Mouse (Mus musculus) lung, embryonic 16.5 days (tissue): ENCODE data around the gene Upk1a. TPM values are rescaled to one million over a fixed set of nuclear protein-coding genes. Genes with fewer than 3 reads are reported as not detected.

ENCODE experiments used
- ATAC-seq: fragments of 200-750 bp; cut with Nextera tagmentation; 2 replicates; pipeline ENCODE4 v1.8.0; 2017; ENCODE audit warnings: low read depth, mild to moderate bottlenecking, moderate library complexity
- H3K27ac ChIP-seq: fragments of 300-500 bp; sonication (generic); 2 replicates; pipeline ENCODE4 v1.5.1; 2014; ENCODE audit warnings: mild to moderate bottlenecking, control low read depth, low read length
- H3K27me3 ChIP-seq: fragments of 300-500 bp; sonication (generic); 2 replicates; pipeline ENCODE4 v1.6.1; 2014; ENCODE audit warnings: low read depth, low read length, mixed read lengths; ENCODE audit not compliant: control insufficient read depth, insufficient read depth
- H3K36me3 ChIP-seq: fragments of 300-500 bp; sonication (generic); 2 replicates; pipeline ENCODE4 v1.6.1; 2014; ENCODE audit warnings: low read length; ENCODE audit not compliant: control insufficient read depth, insufficient read depth
- H3K4me1 ChIP-seq: fragments of 300-500 bp; sonication (generic); replicated peaks from 2 replicates; pipeline ENCODE4 v1.6.1; 2014; ENCODE audit warnings: low read length, mixed read lengths; ENCODE audit not compliant: control insufficient read depth, insufficient read depth
- H3K4me2 ChIP-seq: fragments of 300-500 bp; sonication (generic); 2 replicates; pipeline ENCODE4 v1.6.1; 2014; ENCODE audit warnings: low read depth, low read length, control low read depth
- H3K4me3 ChIP-seq: fragments of 300-500 bp; sonication (generic); 2 replicates; pipeline ENCODE4 v1.5.1; 2014; ENCODE audit warnings: mild to moderate bottlenecking, low read length, control low read depth
- H3K9ac ChIP-seq: fragments of 300-500 bp; sonication (generic); 2 replicates; pipeline ENCODE4 v1.6.1; 2014; ENCODE audit warnings: low read length, control low read depth
- H3K9me3 ChIP-seq: fragments of 300-500 bp; sonication (generic); 2 replicates; pipeline ENCODE4 v1.6.1; 2016; ENCODE audit warnings: low read length; ENCODE audit not compliant: control insufficient read depth
- WGBS: fragments of 180-500 bp; shearing (Covaris S2); extraction: QIAGEN DNeasy Blood & Tissue Kit; methylation state at CpG from one replicate; pipeline ENCODE4 v1.1.7; 2014; 5-methylcytosine and 5-hydroxymethylcytosine counted together
- polyA plus RNA-seq: library from polyadenylated mRNA; unstranded; fragments of >200 nt; fragmentation: Nextera tagmentation; extraction: Ambion mirVana; gene quantifications from 2 replicates; pipeline ENCODE4 v1.2.1, GENCODE M21; 2015

Gene Upk1a
- polyA plus RNA-seq, 1 experiment from 2014 or later: 1.8 TPM

DNA sequence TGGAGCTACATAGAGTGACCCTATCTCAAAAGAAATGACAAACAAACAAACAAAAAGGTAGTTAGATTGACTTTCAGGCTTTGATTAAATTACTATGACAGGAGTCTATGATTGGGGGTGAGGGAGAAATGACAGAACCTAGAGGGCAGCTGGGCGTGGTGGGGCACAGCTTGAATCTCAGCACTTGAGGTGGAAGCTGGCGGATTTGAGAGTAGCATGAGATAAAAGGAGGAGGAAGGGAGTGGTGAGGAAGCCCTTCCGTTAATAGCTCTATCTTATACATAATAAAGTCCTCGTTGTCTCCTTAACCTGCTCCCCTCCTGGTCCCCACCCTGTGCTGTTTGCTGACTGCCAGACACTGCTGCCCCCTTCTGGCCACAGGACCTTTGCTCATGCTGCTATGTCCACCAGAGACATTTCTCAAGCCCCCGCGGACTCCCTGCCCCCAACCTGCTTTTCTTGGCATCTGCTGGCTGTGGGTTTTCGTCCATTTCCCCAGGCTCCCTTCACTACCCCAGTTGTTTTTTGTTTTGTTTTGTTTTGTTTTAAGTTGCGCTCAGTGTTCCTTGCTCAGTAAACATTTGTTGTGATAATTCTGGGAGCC lies 4.8 kb downstream of the Upk1a start:
- Histone ChIP-seq H3K4me1 (peaks cover 3% of the 10 kb centered on the region), H3K9me3 (no peaks in the 10 kb centered on the region), H3K4me2 (no peak overlapping the region), H3K27ac (no peak overlapping the region), H3K9ac (peak overlapping the region; percentile 5; the same call in 1 of the 2 replicates), H3K36me3 (no peaks in the 10 kb centered on the region), H3K27me3 (no peaks in the 10 kb centered on the region), H3K4me3 (no peak overlapping the region)
- ATAC-seq: peak; percentile 75; the same call in 1 of the 2 replicates
- 25% methylated on average over 8 of the region's 8 CpGs for WGBS

DNA sequence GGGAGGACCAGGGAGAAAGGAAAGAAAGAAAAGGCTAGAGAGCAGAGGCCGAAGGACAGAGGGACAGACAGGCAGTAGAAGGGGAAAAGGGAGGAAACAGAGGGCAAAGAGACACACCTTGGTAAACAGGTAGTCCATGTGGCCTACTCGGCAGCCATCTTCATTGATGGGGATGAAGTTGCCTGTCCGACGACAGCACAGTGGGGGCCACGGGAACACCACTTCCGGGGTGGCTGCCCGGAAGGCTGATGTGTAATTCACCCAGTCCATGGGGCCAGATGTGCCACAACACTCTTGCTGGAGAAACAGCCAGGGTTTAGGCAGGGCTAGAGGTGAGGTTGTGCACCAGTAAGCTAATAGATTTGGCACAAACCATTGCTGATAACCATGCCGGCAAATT lies 7.7 kb downstream of the Upk1a start:
- no peaks in the 10 kb centered on the region for H3K9me3 ChIP-seq
- no peaks in the 10 kb centered on the region for H3K36me3 ChIP-seq
- peaks cover 3% of the 10 kb centered on the region for H3K4me1 ChIP-seq
- H3K4me2 ChIP-seq: no peak overlapping the region
- H3K27ac ChIP-seq: no peak overlapping the region
- H3K27me3 ChIP-seq: no peaks in the 10 kb centered on the region
- H3K9ac ChIP-seq: no peak overlapping the region
- H3K4me3 ChIP-seq: no peak overlapping the region
- no peak for ATAC-seq
- 80% methylated on average over 8 of the region's 8 CpGs for WGBS

DNA sequence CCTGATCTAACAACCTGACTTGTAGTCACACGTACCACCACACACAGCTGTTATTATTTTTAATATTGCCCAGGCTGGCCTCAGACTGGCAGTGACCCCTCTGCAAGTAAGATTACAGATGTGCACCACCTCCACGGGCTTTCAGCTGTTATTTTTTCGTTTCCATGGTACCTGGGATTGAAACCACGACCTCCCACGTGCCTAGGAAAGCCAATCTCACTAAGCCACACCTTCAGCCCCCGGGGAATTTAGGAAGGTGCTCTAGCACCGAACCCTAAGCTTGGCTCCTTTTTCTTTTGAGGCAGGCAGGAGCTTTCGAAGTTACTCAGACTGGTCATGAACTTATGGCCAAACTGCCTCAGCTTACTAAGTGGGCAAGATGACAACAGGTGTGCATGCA lies 8.2 kb downstream of the Upk1a start:
- Histone ChIP-seq H3K27me3 (no peaks in the 10 kb centered on the region), H3K36me3 (no peaks in the 10 kb centered on the region), H3K4me1 (peaks cover 3% of the 10 kb centered on the region), H3K27ac (0 out of 2 replicates have a peak overlapping the region, but pooled peaks have one; percentile 17), H3K9me3 (no peaks in the 10 kb centered on the region), H3K4me2 (no peak overlapping the region), H3K9ac (no peak overlapping the region), H3K4me3 (no peak overlapping the region)
- 52% methylated on average over 8 of the region's 8 CpGs for WGBS
- no peak for ATAC-seq

DNA sequence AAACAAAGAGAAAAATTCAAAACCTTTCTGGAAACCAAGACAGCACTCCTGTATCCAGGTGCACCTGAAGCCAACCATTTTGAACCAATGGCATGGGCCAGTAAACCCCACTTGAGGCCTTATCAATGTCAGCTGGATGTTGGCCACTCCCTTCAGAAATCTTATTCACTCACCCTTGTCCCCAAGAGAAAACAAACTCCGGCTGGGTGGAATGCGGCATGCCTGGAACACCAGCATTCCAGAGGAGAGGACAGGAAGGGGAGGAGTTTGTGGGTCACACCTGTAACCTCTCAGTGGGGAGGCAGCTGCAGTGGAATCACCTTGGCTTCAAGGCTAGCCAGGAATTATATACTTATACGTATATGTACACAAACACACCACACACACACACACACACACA lies 10.1 kb downstream of the Upk1a start:
- Histone ChIP-seq H3K27ac (peak overlapping the region; percentile 93), H3K9me3 (no peaks in the 10 kb centered on the region), H3K4me3 (no peak overlapping the region), H3K36me3 (no peaks in the 10 kb centered on the region), H3K9ac (no peak overlapping the region), H3K4me2 (no peak overlapping the region), H3K4me1 (peaks cover 7% of the 10 kb centered on the region), H3K27me3 (no peaks in the 10 kb centered on the region)
- WGBS: 13% methylated on average over 3 of the region's 3 CpGs
- ATAC-seq: peak; percentile 77

DNA sequence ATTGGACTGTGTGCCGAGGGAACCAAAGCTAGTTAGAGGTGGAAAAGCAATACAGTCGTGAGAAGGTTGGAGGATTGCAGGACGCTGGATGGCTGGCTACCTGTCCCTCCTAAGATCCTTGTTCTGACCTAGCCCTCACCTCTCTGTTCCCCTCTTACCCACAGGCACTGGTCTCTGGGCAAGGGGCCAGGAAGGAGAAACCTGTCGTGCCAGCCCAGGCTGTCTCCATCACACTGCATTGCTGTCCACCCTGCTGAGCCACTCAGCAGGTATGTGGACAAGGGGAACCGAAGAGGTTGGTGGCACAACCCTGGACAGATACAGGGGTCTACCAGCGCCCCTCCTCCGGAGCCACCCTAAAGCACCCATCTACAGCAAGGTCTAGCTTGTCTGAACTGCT lies 12.0 kb downstream of the Upk1a start:
- WGBS: 49% methylated on average over 7 of the region's 7 CpGs

DNA sequence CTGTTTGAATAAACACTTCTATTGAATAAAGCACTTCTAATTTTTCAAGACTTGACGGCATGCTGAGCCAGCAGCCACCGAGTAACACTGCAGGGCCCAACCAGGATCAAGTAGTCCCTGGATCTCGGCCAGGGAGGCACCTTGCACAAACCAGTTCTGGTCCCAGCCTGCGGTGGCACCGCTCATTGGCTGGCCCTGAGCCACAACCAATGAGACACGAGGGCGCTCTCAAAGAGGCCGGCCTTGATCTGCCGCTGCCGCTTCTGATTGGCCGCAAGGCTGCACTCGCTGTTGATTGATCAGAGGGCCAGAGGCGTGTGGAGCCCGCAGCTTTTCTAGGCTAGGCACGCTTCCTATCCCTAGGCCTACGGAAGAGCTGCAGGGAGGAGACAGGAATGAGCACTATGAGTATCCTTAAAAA lies 12.7 kb downstream of the Upk1a start:
- under 1% methylated on average over 16 of the region's 16 CpGs for WGBS
- Histone ChIP-seq H3K9ac (no peak overlapping the region), H3K9me3 (no peaks in the 10 kb centered on the region), H3K36me3 (no peaks in the 10 kb centered on the region), H3K27ac (peak overlapping the region; percentile 96), H3K4me3 (no peak overlapping the region), H3K27me3 (no peaks in the 10 kb centered on the region), H3K4me1 (peaks cover 9% of the 10 kb centered on the region), H3K4me2 (peak overlapping the region; percentile 4)
- peak; percentile 90 for ATAC-seq

More for the DNA sequence above, 12.0 kb downstream of the Upk1a start:
- Histone ChIP-seq H3K4me2 (peak overlapping the region; percentile 4; the same call in 1 of the 2 replicates), H3K9ac (peak overlapping the region; percentile 21), H3K4me3 (no peak overlapping the region), H3K36me3 (no peaks in the 10 kb centered on the region), H3K27me3 (no peaks in the 10 kb centered on the region), H3K9me3 (no peaks in the 10 kb centered on the region), H3K4me1 (peaks cover 7% of the 10 kb centered on the region), H3K27ac (peak overlapping the region; percentile 93)
- ATAC-seq: peak; percentile 68

DNA sequence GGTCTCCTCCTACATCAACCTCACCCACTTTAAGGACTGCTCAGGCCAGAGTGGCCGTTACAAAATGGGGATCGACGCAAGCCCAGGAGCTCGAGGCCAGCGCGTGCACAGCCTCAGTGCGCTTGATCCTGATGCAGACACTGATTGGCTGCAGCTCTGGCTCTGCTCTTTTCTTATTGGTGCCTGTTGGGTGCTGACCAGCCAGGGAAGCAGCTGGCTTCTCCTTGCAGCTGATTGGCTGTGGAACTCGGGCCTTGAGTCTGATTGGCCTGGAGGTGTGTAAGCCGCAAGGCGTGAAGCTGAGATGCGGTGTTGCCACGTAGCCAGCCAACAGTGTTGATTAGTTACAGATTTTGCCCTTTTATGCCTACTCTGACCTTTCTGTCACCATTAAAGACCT lies 13.9 kb downstream of the Upk1a start, which contains the start of gene Zbtb32:
TSS of gene Zbtb32 (minus strand) at position 124 of the 400 bp plus-strand sequence.
- H3K27ac ChIP-seq: peak within 1 kb of the TSS; percentile 96
- peaks cover 9% of the 10 kb centered on the region for H3K4me1 ChIP-seq
- H3K4me3 ChIP-seq: peak within 1 kb of the TSS; percentile 12; the same call in 1 of the 2 replicates
- H3K4me2 ChIP-seq: peak within 1 kb of the TSS; percentile 36
- no peaks in the 10 kb centered on the region for H3K9me3 ChIP-seq
- no peaks in the 10 kb centered on the region for H3K36me3 ChIP-seq
- peak within 1 kb of the TSS; percentile 39; the same call in 1 of the 2 replicates for H3K9ac ChIP-seq
- ATAC-seq: no peak
- no peaks in the 10 kb centered on the region for H3K27me3 ChIP-seq
- WGBS: 92% methylated on average over 12 of the region's 12 CpGs

DNA sequence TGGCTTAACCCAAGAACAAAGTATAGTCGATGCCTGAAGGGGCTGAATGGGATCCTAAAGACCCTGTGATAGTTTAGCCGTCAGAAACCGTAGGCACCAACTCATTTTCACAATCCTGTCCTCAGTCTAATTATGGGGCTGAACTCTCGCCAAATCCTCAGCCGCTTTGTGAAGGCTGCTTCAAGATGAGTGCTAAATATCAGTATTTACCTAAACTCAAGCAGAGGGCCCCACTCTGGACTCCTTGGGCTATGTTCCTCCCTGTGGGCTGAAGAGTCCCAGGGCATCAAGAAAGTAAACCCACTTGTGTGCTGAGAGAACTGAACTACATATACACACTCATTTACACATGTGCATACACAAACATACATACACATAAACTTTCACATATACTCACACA lies 15.8 kb downstream of the Upk1a start:
- H3K4me1 ChIP-seq: peaks cover 10% of the 10 kb centered on the region
- H3K27me3 ChIP-seq: no peaks in the 10 kb centered on the region
- no peaks in the 10 kb centered on the region for H3K36me3 ChIP-seq
- H3K4me2 ChIP-seq: no peak overlapping the region
- H3K9me3 ChIP-seq: no peaks in the 10 kb centered on the region
- no peak overlapping the region for H3K4me3 ChIP-seq
- H3K27ac ChIP-seq: peak overlapping the region; percentile 82
- no peak overlapping the region for H3K9ac ChIP-seq
- no peak for ATAC-seq
- WGBS: 36% methylated on average over 5 of the region's 5 CpGs

DNA sequence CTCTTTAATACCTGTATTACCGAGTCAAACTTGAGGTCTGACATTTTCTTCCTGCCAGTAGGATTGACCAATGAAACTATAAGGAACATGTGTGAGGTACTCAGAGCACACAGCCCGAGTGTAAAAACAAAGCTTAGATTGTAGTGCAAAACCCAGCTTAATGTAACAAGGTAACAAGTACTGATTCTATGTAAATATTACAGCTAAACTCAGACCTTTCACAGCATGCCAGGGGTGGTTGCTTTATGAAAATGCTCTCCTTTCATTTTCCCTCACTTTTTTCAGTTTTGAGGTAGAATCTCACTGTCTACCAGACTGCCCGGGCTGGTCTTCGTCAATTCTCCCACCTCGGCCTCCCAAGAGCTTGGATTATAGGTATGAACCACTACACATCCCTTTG lies 16.6 kb downstream of the Upk1a start:
- Histone ChIP-seq H3K9ac (no peak overlapping the region), H3K27ac (peak overlapping the region; percentile 82), H3K27me3 (no peaks in the 10 kb centered on the region), H3K36me3 (no peaks in the 10 kb centered on the region), H3K9me3 (no peaks in the 10 kb centered on the region), H3K4me2 (no peak overlapping the region), H3K4me1 (peaks cover 10% of the 10 kb centered on the region), H3K4me3 (no peak overlapping the region)
- no peak for ATAC-seq
- 62% methylated on average over 5 of the region's 5 CpGs for WGBS
